Mouse (Mus musculus): ENCODE results near the gene Ccl4. TPM values are rescaled to one million over a fixed set of nuclear protein-coding genes. Genes with fewer than 3 reads are reported as not detected.

Gene Ccl4
- polyA plus RNA-seq, 1 experiment, result not detected

DNA sequence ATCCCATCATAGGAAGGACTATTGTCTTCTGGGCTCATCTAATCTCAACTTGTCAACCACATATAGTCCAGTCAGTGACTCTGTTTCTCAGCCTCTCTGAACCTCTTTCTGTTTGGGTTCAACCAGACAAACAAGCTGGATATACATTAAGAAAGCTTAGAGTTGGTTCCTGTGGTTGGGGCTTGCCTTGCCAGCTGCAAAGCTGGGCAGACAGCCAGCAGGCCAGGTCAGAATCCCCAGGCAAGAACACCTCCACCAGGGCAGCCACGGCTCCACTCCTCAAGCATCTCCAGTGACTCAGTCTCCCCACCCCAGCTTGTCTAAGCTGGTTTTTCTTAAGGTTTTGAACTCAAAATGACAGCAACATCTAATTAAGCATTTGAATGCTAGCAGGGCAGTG lies 50.3 kb downstream of the Ccl4 start:
- H3K4me1 ChIP-seq (ENCODE audit: control insufficient read depth, insufficient read depth, low read length), result no peaks in the 10 kb centered on the region
- no peaks in the 10 kb centered on the region for H3K36me3 ChIP-seq (ENCODE audit: control insufficient read depth, insufficient read depth, low read length, poor library complexity, severe bottlenecking)
- no peaks in the 10 kb centered on the region for H3K27me3 ChIP-seq (ENCODE audit: control insufficient read depth, insufficient read depth, low read length, poor library complexity, severe bottlenecking)
- no peaks in the 10 kb centered on the region for H3K9me3 ChIP-seq (replicated peaks; ENCODE audit: control insufficient read depth, insufficient read depth, low read length, poor library complexity, severe bottlenecking)
- TF ChIP-seq POLR2A (IDR thresholded peaks at IDR 0.05; ENCODE audit: insufficient read depth, low read length) (no peak), EP300 (IDR thresholded peaks at IDR 0.05; ENCODE audit: insufficient read depth, low read depth, low read length) (no peak), CTCF (IDR thresholded peaks at IDR 0.05; ENCODE audit: low read depth, low read length) (no peak)
- no peak overlapping the region for H3K4me3 ChIP-seq (ENCODE audit: low read depth, low read length)
- no peak overlapping the region for H3K9ac ChIP-seq (ENCODE audit: low read depth, poor library complexity, severe bottlenecking)
- no peak overlapping the region for H3K27ac ChIP-seq (ENCODE audit: insufficient read depth, low read length)

- Histone ChIP-seq H3K9ac (ENCODE audit: low read depth, poor library complexity, severe bottlenecking) (no peak overlapping the region), H3K27ac (ENCODE audit: insufficient read depth, low read length) (no peak overlapping the region), H3K4me3 (ENCODE audit: low read depth, low read length) (no peak overlapping the region), H3K9me3 (replicated peaks; ENCODE audit: control insufficient read depth, insufficient read depth, low read length, poor library complexity, severe bottlenecking) (no peaks in the 10 kb centered on the region), H3K27me3 (ENCODE audit: control insufficient read depth, insufficient read depth, low read length, poor library complexity, severe bottlenecking) (no peaks in the 10 kb centered on the region), H3K36me3 (ENCODE audit: control insufficient read depth, insufficient read depth, low read length, poor library complexity, severe bottlenecking) (no peaks in the 10 kb centered on the region), H3K4me1 (ENCODE audit: control insufficient read depth, insufficient read depth, low read length) (no peaks in the 10 kb centered on the region)
- TF ChIP-seq POLR2A (IDR thresholded peaks at IDR 0.05; ENCODE audit: insufficient read depth, low read length) (no peak), EP300 (IDR thresholded peaks at IDR 0.05; ENCODE audit: insufficient read depth, low read depth, low read length) (no peak), CTCF (IDR thresholded peaks at IDR 0.05; ENCODE audit: low read depth, low read length) (no peak)
These were observed 51.5 kb downstream of the Ccl4 start for GRCm38 (mm10) chr11:83713925-83714324.

Other genes starting within 250 kb of the Ccl4 start
- gene Gas2l2, start 233.1 kb upstream of the Ccl4 start, polyA plus RNA-seq (2011; ENCODE audit: insufficient read depth, insufficient read length, low read depth, missing spikeins), result not detected in 2 replicates
- gene 1700020L24Rik, start 224.9 kb upstream of the Ccl4 start, polyA plus RNA-seq (2011; ENCODE audit: insufficient read depth, insufficient read length, low read depth, missing spikeins), result not detected in 2 replicates
- 0.26 and 0.52 TPM in 2 replicates for gene Mmp28, start 199.5 kb upstream of the Ccl4 start, polyA plus RNA-seq (2011; ENCODE audit: insufficient read depth, insufficient read length, low read depth, missing spikeins)
- 324 and 326 TPM in 2 replicates for gene Taf15, start 189.5 kb upstream of the Ccl4 start, polyA plus RNA-seq (2011; ENCODE audit: insufficient read depth, insufficient read length, low read depth, missing spikeins)
- not detected in 2 replicates for gene Heatr9, start 140.4 kb upstream of the Ccl4 start, polyA plus RNA-seq (2011; ENCODE audit: insufficient read depth, insufficient read length, low read depth, missing spikeins)
- gene Ccl5, start 132.1 kb upstream of the Ccl4 start, polyA plus RNA-seq (2011; ENCODE audit: insufficient read depth, insufficient read length, low read depth, missing spikeins), result not detected in 2 replicates
- not detected in 2 replicates for gene Ccl9, start 83.9 kb upstream of the Ccl4 start, polyA plus RNA-seq (2011; ENCODE audit: insufficient read depth, insufficient read length, low read depth, missing spikeins)
- not detected in 2 replicates for gene Ccl6, start 69.5 kb upstream of the Ccl4 start, polyA plus RNA-seq (2011; ENCODE audit: insufficient read depth, insufficient read length, low read depth, missing spikeins)
- gene Rpl9-ps1, start 17.0 kb upstream of the Ccl4 start, polyA plus RNA-seq (2011; ENCODE audit: insufficient read depth, insufficient read length, low read depth, missing spikeins), result not detected in 2 replicates
- gene Ccl3, start 13.2 kb upstream of the Ccl4 start, polyA plus RNA-seq (2011; ENCODE audit: insufficient read depth, insufficient read length, low read depth, missing spikeins), result not detected in 2 replicates
- not detected in 2 replicates for gene Wfdc17, start 41.4 kb downstream of the Ccl4 start, polyA plus RNA-seq (2011; ENCODE audit: insufficient read depth, insufficient read length, low read depth, missing spikeins)
- not detected in 2 replicates for gene Wfdc18, start 46.4 kb downstream of the Ccl4 start, polyA plus RNA-seq (2011; ENCODE audit: insufficient read depth, insufficient read length, low read depth, missing spikeins)
- gene Wfdc21, start 84.4 kb downstream of the Ccl4 start, polyA plus RNA-seq (2011; ENCODE audit: insufficient read depth, insufficient read length, low read depth, missing spikeins), result not detected in 2 replicates
- 20.7 and 23.8 TPM in 2 replicates for gene Heatr6, start 91.1 kb downstream of the Ccl4 start, polyA plus RNA-seq (2011; ENCODE audit: insufficient read depth, insufficient read length, low read depth, missing spikeins)
- gene Hnf1b, start 187.5 kb downstream of the Ccl4 start, polyA plus RNA-seq (2011; ENCODE audit: insufficient read depth, insufficient read length, low read depth, missing spikeins), result 0.27 TPM in 1 of 2 replicates, not detected in the other